Mouse (Mus musculus) spleen, adult 12 weeks (tissue): ENCODE data around the gene Slc36a2.
A peak's percentile ranks its signal among the peaks of the same experiment; 100 is the strongest.
"Not testable (repeated sequence)": the region's sequence is repeated elsewhere in the genome, so short reads cannot be mapped to it uniquely, and the experiment has no call there.

ENCODE experiments used
- DNase-seq: peaks from one replicate; pipeline ENCODE4 v3.0.0; 2022; ENCODE audit warnings: low spot score

Gene Slc36a2

DNA sequence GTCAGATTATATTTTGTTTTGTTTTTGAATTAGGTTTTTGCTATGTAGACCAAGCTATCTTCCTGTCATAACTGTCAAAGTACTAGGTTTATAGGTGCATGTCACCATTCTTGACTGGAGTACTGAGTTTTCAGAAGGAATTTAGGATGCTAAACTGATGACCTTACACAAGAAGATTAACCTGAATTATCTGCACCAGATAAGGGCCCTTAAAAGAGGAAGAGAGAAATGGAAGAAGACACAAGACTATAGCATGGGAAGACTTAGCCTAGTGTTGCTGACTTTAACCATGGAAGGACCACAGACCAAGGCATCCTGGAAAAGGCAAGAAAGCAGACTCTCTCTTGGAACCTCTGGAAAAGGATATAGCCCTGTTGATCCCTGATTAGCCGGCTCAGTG lies 51.7 kb downstream of the Slc36a2 start:
- DNase-seq, result no peak

DNA sequence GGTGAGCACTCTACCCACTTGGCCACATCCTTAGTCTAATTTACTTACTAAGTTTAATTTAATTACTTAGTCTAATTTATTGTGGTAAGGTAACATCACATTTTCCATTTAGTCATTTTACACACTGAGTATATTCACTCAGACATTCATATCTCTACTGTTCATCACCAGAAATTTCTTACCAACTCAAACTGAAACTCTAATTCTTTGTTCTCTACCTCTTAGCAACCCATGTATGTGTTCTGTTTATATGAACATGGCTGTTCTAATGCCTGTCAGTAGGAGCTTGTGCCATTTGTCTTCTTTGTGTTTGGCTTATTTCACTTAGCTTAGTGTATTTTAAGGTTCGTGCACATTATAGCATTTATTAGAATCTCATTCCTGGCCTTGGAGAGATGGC lies 52.9 kb downstream of the Slc36a2 start:
- no peak for DNase-seq

DNA sequence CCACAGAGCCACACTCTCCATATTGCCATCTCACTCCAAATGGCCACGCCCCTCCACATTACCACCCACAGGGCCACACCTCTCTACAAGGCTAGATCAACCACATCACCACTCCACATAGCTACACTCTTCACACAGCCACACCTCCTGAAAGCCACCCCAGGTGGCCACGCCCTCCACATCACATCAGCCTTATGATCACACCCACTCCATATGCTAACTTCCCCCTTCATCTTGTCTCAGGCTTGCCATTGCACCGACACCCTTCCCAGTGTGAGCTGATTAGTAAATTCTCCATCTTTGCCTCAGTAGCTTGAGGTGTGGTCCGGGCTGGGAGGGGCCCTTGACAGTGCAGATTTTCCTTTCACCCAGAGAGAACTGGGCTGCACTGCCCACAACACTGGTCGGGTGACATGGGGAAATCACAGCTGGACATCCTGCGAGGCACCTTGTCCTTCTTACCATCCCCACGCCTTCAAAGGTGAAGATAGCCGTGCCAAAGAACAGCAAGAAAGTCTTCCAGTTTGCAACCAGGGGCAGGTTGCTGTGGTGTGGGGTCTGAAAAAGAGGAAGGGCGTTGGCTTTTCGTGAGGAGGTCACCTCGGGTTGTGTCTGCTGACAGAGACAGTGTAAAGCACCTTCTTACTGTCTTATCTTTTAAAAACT lies 53.7 kb downstream of the Slc36a2 start:
- peak; percentile 26 for DNase-seq

DNA sequence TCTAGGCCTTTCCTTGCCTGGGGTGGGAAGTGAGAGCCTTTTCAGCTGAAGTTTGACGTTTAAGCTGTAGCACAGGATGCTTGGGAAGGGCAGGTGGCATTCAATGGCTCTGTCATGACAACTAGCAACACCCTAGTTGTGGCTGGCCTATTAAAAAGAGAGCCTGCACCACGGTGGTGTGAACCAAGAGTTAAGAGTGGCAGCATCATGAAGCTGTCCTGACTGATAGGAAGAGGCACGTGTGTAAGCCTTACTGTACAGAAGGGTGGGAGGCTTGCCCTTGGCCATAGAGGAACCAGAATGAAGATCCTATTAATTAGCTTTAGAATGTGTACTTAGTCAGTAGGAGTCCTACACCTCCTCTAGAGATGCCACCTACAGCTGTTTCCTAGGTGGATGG lies 56.5 kb downstream of the Slc36a2 start:
- DNase-seq, result no peak

DNA sequence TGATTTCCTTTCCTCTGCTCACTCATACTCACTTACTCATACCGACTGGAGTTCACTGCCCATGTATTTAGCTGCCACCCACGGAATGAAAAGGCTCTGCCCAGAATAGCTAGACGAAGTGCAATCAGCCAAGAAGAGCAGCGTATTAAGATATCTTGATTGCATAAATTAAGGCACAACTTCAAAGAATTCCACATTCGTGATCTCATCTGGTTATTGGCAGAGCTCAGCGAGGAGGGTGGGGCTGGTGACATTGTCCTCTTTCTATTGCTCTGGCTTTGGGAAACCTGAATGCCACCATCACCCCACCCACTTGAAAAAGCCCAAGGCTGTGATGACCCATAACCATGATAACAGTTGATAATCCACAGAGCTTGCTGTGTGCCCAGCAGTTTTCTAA lies 56.9 kb downstream of the Slc36a2 start:
- DNase-seq, result no peak

DNA sequence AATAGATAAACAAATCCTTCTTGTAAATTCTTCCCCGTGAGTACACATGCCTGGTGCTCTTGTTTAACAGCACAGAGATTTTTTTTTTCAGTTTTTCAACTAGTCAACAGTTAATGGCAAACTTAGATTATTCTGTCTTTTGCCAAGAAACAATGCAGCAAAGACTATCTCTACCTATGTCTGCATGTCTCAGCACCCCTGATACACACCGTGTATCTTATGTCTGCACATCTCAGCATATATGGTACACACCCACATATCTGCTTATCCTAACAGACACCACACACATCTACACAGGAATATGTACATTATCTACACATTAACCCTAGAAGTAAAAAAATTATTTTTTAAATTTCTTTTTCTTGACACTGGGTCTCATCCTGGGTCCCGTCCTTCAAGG lies 58.2 kb downstream of the Slc36a2 start:
- no peak for DNase-seq

DNA sequence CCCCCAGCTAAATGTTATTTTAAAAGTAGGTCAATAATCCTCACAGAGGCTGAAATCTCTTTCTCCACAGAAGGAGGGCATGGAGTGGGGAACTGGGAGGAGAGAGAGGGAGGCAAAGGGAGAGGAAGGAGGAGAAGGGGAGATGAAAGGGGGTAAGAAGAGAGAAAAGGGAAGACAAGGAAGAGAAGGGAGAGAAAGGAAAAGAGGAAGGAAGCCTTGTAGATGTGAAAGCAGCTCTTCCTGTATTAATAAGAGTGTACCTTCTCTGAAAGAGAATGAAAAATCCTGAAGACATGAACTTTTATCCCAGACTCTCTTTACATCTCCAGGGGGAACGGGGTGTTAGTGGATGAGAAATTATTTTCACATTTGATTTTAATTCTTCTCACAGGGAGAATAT lies 63.4 kb downstream of the Slc36a2 start:
- DNase-seq, result no peak

DNA sequence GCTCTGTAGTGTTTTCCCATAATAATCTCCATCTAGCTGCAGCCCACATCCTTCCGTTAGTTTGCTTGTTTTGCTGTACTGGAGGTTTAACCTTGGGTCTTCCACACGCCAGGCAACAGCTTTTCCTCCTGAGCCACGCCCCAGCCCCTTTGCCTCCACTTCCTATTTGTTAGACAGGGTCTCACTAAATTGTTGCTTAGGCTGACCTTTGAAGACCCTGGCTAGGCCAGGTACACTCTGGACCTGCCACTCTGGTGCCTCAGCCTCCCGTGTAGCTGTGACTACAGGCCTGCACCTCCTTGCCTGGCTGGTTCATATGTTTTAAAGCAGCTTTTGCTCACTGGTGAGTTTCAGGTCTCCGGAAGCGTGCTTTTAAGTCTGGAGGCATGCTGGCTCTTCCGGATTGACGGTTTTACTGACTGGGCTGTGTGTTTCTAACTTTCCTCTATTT lies 64.0 kb downstream of the Slc36a2 start:
- no peak for DNase-seq

DNA sequence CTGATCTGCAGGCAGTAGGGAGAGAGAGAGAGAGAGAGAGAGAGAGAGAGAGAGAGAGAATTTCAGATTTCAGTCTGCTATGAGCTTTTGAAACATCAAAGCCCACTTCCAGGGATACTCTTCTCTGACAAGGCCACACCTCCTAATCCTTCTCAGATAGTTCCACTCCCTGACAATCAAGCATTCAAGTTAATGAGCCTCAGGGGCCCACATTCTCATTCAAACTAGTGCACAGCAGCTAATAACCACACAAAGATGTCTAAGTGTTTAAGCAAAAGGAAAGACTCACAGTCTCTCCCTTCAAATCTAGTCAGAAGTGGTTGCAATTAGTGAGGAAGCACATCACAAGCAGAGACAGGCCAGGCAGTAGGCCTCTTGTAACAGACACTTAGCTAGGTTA lies 64.6 kb downstream of the Slc36a2 start:
- DNase-seq, result no peak

DNA sequence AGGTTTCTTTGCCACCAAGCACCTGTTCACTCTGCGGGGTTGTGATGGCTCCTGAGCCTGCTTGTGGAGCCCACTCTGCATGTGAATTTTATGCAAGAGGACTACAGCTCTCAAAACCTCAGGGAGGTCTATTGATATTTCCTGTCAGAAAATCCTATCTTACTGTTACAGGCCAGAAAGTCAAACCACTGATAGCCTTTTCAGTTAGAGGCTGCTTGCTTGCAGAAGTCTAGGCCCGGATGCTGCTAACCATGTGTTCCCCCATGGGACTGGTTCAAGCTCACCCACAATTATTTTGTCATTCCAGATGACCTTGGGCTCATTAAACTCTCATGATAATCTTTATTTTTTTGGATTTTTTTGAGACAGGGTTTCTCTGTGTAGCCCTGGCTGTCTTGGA lies 67.8 kb downstream of the Slc36a2 start:
- DNase-seq, result no peak

DNA sequence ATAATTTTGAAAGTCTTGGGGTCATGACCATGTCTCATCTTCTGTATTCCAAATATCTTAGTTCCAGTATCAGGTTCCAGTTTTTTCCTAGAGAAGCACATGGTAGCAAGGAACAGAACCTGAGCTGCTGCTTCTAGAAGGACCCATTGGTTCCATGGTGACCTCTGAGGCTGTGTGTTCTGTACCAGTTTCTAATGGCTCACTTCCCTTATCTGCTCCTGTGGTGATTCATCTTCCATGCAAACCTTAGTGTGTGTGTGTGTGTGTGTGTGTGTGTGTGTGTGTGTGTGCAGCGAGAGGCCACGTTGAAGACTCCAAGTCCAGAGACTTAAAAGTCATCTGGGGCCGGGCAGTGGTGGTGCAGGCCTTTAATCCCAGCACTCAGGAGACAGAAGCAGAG lies 68.9 kb downstream of the Slc36a2 start:
- DNase-seq, result no peak

DNA sequence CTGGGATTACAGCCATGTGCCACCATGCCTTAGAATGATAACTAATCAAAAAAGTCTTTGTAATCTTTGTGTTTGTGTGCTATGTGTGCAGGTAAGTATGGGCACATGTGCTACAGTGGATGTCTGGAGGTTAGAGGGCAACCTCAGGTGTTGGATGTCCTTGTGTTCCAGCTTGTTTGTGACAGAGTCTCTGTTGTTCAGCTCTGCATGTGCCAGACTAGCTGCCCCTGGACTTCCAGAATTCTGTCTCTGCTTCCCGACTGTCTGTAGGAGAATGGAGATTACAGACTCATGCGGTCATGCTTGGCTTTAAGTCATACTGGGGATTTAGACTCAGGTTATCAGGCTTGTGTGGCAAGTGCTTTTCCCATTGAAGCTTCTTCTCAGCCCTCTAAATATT lies 70.6 kb downstream of the Slc36a2 start:
- no peak for DNase-seq

DNA sequence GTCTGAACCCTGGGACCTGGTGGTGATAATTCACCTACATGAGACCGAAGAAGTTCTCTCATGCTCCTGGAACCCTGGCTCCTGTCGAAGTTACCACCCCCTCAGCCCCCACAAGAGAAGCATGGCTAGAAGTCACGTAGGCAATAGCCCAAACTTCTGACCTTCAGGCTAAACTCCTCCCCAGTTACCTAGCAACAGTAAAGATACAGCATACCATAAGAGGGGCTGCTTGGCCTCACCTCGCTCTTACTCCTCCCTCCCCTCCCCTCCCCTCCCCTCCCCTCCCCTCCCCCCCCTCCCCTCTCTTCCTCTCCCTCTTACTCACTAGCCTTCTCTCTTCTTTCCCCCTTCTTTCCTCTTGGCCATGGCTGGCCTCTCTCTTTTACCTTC lies 71.0 kb downstream of the Slc36a2 start:
- DNase-seq, result not testable (repeated sequence)

DNA sequence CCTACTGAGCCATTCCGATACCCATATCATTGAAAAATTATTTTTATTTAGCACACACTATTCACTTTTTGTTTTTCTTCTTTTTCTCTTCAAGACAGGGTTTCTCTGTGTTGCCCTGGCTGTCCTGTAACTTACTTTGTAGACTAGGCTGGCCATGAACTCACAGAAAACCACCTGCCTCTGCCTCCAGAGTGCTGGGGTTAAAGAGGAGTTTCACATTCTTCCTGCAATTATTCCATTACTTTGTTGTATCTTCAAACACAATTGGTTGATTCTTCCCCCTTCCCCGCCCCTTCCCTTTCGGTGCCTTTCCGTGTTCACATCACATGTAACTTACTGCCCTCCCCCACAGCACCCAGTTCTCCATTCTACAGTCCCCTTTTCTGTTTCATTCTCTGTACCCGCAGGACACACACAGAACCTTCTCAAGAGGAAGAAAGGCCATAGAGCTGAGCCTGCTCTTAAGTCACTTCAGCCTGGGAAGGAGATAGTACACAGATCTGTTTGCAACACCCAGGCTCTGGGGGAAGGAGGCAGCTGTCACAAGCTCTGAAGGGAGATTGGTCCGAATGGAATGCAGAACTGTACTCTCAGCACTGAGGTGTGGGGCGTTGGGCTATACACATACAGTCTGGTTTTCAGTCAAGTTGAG lies 71.5 kb downstream of the Slc36a2 start:
- DNase-seq, result peak; percentile 21

DNA sequence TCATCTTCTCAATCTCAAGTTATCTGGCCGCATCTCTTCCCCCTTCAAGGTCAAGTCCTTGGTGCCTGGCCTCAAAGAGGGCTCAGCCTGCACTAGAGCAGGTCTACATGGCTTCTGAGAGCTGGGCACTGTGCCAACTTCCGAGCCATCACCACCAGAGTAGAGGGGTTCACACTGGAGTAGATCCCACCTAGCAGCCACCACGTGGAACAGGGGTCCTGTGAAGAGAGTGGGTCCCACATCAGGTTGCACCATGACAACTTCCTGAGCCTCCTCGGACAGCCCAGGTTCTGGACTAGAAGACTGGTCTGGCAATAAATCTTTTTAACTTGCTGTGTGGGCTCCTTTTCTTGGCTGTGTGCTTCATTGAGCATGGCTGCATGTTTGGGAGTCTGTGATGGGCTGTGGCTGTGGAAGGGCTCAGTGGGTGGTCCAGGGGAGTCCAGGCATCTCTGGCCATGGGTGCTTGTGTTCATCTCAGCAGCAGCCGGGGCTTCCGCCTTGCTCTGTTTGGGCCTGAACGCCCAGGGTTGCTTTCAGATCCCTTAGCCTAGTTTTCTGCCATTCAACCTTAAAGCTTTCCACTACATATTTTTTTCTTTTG lies 74.2 kb downstream of the Slc36a2 start:
- no peak for DNase-seq

DNA sequence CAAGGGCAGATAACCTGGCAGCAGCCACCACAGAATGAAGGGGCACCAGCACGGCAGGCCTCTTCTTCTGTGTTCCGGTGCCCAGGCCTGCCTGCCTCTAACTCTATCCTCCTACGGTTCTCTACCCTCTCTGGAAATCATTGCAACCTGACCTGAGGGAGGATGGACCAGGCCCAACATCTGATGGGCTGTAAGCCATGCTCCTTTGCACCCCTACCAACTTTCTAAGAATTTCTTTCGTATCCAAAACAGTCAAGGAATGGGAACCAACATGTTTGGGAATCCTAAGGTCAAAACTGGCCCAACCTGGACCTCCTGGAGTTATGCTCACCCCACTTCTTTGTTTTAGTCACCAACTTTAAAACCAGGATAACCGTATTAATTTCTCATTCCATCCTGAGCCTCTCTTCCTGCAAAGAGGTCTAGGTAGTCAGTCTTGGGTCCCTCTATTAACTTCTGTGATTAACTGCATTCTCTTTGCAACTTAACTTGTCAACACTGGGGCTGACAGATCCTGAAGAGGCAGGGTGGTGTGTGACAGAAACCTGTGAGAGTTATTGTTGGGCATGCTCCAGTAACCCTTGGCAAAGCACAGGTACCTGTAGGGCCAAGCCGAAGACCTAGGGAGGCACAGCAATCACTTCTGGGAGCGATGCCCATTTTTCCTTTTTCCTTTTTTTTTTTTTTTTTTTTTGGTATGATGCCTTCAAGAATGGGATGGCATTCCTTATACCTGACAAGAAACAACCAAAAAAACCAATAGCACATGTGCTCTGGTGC lies 75.2 kb downstream of the Slc36a2 start:
- no peak for DNase-seq
